Mouse (Mus musculus) forebrain, embryonic 11.5 days (tissue): ENCODE measurements around the gene Cenpp. TPM values are rescaled to one million over a fixed set of nuclear protein-coding genes. Genes with fewer than 3 reads are reported as not detected.

Experiments used
- ATAC-seq: fragments of 200-750 bp; cut with Nextera tagmentation; replicated peaks from 2 replicates; pipeline ENCODE4 v1.8.0; 2017; ENCODE audit warnings: moderate TSS enrichment; ENCODE audit not compliant: low FRiP score
- DNase-seq: peaks from one replicate; pipeline ENCODE4 v3.0.0-alpha.2; 2017; ENCODE audit warnings: low spot score
- H3K27ac ChIP-seq: fragments of 300-500 bp; sonication (generic); 2 replicates; pipeline ENCODE4 v1.5.1; 2014; ENCODE audit warnings: low read depth, low read length
- H3K27me3 ChIP-seq: fragments of 300-500 bp; sonication (generic); 2 replicates; pipeline ENCODE4 v1.6.1; 2014; ENCODE audit warnings: mild to moderate bottlenecking, low read length, mixed read lengths; ENCODE audit not compliant: control insufficient read depth, insufficient read depth
- H3K36me3 ChIP-seq: fragments of 300-500 bp; sonication (generic); 2 replicates; pipeline ENCODE4 v1.6.1; 2014; ENCODE audit warnings: mild to moderate bottlenecking, low read length, moderate library complexity, mixed read lengths; ENCODE audit not compliant: control insufficient read depth, insufficient read depth
- H3K4me1 ChIP-seq: fragments of 300-500 bp; sonication (generic); replicated peaks from 2 replicates; pipeline ENCODE4 v1.6.1; 2014; ENCODE audit warnings: low read length, mixed read lengths; ENCODE audit not compliant: control insufficient read depth, insufficient read depth
- H3K4me2 ChIP-seq: fragments of 300-500 bp; sonication (generic); 2 replicates; pipeline ENCODE4 v1.6.1; 2014; ENCODE audit warnings: low read depth, mild to moderate bottlenecking, low read length, moderate library complexity, mixed read lengths; ENCODE audit not compliant: severe bottlenecking
- H3K4me3 ChIP-seq: fragments of 300-500 bp; sonication (generic); 2 replicates; pipeline ENCODE4 v1.5.1; 2014; ENCODE audit warnings: low read depth, low read length
- H3K9ac ChIP-seq: fragments of 300-500 bp; sonication (generic); 2 replicates; pipeline ENCODE4 v1.6.1; 2014; ENCODE audit warnings: low read length
- H3K9me3 ChIP-seq: fragments of 300-500 bp; sonication (generic); 2 replicates; pipeline ENCODE4 v1.6.1; 2016; ENCODE audit warnings: low read length, mixed read lengths; ENCODE audit not compliant: control insufficient read depth
- WGBS: fragments of 180-500 bp; shearing (Covaris S2); extraction: QIAGEN DNeasy Blood & Tissue Kit; methylation state at CpG from one replicate; pipeline ENCODE4 v1.1.7; 2014; 5-methylcytosine and 5-hydroxymethylcytosine counted together
- polyA plus RNA-seq: library from polyadenylated mRNA; unstranded; fragments of >200 nt; fragmentation: Nextera tagmentation; extraction: Ambion mirVana; gene quantifications from 2 replicates; pipeline ENCODE4 v1.2.1, GENCODE M21; 2014

Cenpp gene
- polyA plus RNA-seq, 1 experiment from 2014 or later: 42.9 TPM

DNA sequence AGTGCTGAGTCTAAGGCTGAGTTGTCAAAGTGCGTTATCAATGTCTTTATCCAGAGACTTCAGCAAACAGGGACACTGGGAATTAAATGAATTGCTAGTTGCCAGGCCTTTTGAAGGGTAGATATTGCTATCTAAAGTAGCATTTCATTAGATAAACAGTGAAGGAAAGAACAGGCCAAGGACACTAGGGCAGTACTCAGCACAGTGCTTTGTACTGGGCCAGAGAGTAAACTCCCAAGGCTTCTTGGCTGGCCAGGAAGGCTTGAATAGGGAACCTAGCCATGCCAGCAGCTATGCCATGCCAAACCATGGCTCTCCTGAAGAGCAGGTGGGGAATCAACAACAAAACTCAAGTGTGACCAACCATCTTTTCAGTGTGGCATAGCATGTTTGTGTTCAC, 115.6 kb downstream of the Cenpp start:
- no peaks in the 10 kb centered on the region for H3K4me1 ChIP-seq
- no peaks in the 10 kb centered on the region for H3K9me3 ChIP-seq
- DNase-seq (no peak), ATAC-seq (no peak)
- H3K4me2 ChIP-seq: no peak overlapping the region
- no peak overlapping the region for H3K27ac ChIP-seq
- H3K9ac ChIP-seq: no peak overlapping the region
- H3K4me3 ChIP-seq: no peak overlapping the region
- 100% methylated on average over 1 of the region's 1 CpGs for WGBS
- no peaks in the 10 kb centered on the region for H3K27me3 ChIP-seq
- no peaks in the 10 kb centered on the region for H3K36me3 ChIP-seq

DNA sequence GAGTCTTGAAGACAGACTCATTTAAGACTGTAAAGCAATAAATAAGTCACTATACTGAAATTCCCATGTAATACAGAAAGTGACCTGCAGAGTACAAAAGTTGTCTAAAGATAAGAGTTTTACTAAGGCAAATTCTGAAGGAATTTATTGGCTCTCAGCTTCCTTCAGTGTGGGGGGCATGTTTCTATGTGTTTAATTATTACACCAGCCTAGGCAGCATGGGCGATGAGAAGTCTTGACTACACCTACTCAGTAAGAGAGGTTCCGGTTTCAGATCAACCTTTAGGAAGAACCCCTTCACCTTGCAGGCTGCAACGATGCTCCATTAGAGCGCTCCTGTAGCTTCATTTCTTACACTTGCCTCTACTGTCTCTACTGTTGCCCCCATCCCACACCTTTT, 121.9 kb downstream of the Cenpp start:
- H3K36me3 ChIP-seq: no peaks in the 10 kb centered on the region
- ATAC-seq (no peak), DNase-seq (no peak)
- H3K4me1 ChIP-seq: no peaks in the 10 kb centered on the region
- no peaks in the 10 kb centered on the region for H3K9me3 ChIP-seq
- no peak overlapping the region for H3K9ac ChIP-seq
- 97% methylated on average over 4 of the region's 4 CpGs for WGBS
- H3K4me2 ChIP-seq: no peak overlapping the region
- H3K27me3 ChIP-seq: no peaks in the 10 kb centered on the region
- H3K4me3 ChIP-seq: no peak overlapping the region
- no peak overlapping the region for H3K27ac ChIP-seq

DNA sequence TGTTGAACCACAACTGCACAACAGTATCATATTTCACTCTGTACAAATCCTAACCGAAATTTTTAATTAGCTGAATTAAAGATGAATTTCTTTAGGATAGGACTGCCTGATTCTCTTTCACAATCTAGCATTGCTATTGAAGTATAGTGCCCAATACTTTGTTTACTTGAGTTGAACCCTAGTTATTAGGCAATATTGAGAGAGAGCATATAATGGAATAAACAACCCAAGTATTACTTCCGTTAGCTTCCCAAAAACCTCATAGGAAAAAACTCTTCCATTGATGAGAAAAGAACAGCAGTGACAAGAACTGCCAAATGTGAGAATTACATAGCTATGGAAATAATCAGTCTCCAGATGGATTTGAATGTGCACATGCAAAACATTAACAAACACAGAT, 126.3 kb downstream of the Cenpp start:
- Histone ChIP-seq H3K4me3 (no peak overlapping the region), H3K27ac (no peak overlapping the region), H3K4me1 (no peaks in the 10 kb centered on the region), H3K4me2 (no peak overlapping the region), H3K36me3 (no peaks in the 10 kb centered on the region), H3K9ac (no peak overlapping the region), H3K9me3 (no peaks in the 10 kb centered on the region), H3K27me3 (no peaks in the 10 kb centered on the region)
- DNase-seq: no peak
- WGBS: 88% methylated on average over 2 of the region's 2 CpGs
- ATAC-seq: no peak

DNA sequence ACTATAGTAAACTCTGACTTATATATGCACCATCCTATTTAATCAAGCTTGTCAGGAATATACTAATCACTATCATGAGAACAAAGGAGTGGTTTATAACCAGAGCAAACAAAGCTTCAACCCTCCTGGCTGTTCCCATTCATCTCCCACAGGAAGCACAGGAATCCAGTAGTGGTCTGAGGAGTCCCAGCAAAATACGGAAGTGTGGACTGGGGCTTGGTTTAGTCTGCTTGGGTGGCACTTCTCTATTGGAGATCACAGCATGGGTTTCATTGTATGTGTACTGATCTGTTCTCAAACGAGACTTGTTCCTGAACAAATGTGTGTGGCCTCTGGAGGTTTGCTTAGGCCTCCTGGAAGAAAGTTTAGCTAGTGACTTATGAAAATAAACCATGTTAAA, 133.8 kb downstream of the Cenpp start:
- no peak overlapping the region for H3K4me2 ChIP-seq
- H3K9ac ChIP-seq: no peak overlapping the region
- no peaks in the 10 kb centered on the region for H3K27me3 ChIP-seq
- H3K27ac ChIP-seq: no peak overlapping the region
- DNase-seq (no peak), ATAC-seq (no peak)
- H3K4me3 ChIP-seq: no peak overlapping the region
- H3K36me3 ChIP-seq: no peaks in the 10 kb centered on the region
- H3K9me3 ChIP-seq: no peaks in the 10 kb centered on the region
- H3K4me1 ChIP-seq: no peaks in the 10 kb centered on the region
- WGBS: 28% methylated on average over 2 of the region's 2 CpGs

- no peak overlapping the region for H3K9ac ChIP-seq
- no peaks in the 10 kb centered on the region for H3K4me1 ChIP-seq
- no peak overlapping the region for H3K4me3 ChIP-seq
- no peaks in the 10 kb centered on the region for H3K27me3 ChIP-seq
- no peak overlapping the region for H3K4me2 ChIP-seq
- WGBS: 84% methylated on average over 3 of the region's 3 CpGs
- no peaks in the 10 kb centered on the region for H3K9me3 ChIP-seq
- H3K36me3 ChIP-seq: no peaks in the 10 kb centered on the region
- no peak for ATAC-seq
- H3K27ac ChIP-seq: no peak overlapping the region
- no peak for DNase-seq
These were observed 145.4 kb downstream of the Cenpp start for GRCm38 (mm10) chr13:49507176-49507575.

DNA sequence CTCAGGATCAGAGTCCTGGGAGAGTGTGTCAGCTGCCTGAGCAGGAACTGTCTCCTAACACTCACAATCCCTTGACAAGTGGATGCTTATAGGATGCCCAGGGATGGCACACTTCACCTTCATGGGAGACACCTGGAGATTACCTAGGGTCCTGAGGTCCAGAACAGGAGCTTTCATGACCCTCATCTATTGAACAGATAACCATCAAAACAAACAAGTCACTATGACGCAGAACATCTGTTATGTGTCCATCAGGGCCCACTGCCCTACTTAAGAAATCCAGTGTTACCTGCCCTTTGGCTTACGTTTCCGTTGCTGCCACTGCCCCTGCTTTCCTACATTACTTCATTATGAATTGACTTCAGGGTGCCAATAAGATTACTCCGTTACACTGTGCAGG, 146.8 kb downstream of the Cenpp start:
- no peak overlapping the region for H3K4me3 ChIP-seq
- DNase-seq (no peak), ATAC-seq (no peak)
- H3K9me3 ChIP-seq: no peaks in the 10 kb centered on the region
- WGBS: 86% methylated on average over 4 of the region's 4 CpGs
- H3K27ac ChIP-seq: no peak overlapping the region
- H3K4me1 ChIP-seq: no peaks in the 10 kb centered on the region
- no peak overlapping the region for H3K4me2 ChIP-seq
- H3K27me3 ChIP-seq: no peaks in the 10 kb centered on the region
- H3K36me3 ChIP-seq: no peaks in the 10 kb centered on the region
- no peak overlapping the region for H3K9ac ChIP-seq

GRCm38 (mm10) chr13:49504510-49504909, 148.1 kb downstream of the Cenpp start, which contains the start of gene Ecm2:
TSS of gene Ecm2 (plus strand) at chr13:49504810.
- no peak for DNase-seq
- Histone ChIP-seq H3K9ac (no peak within 1 kb of the TSS), H3K9me3 (no peaks in the 10 kb centered on the region), H3K36me3 (no peaks in the 10 kb centered on the region), H3K4me1 (no peaks in the 10 kb centered on the region), H3K4me3 (no peak within 1 kb of the TSS), H3K27ac (no peak within 1 kb of the TSS), H3K27me3 (no peaks in the 10 kb centered on the region), H3K4me2 (no peak within 1 kb of the TSS)
- ATAC-seq: no peak
- 67% methylated on average over 4 of the region's 4 CpGs for WGBS

- WGBS: 79% methylated on average over 6 of the region's 6 CpGs
These were observed 159.9 kb downstream of the Cenpp start, which contains the start of gene Tes3-ps for GRCm38 (mm10) chr13:49492376-49493368. TSS of gene Tes3-ps (plus strand) at chr13:49493318.

DNA sequence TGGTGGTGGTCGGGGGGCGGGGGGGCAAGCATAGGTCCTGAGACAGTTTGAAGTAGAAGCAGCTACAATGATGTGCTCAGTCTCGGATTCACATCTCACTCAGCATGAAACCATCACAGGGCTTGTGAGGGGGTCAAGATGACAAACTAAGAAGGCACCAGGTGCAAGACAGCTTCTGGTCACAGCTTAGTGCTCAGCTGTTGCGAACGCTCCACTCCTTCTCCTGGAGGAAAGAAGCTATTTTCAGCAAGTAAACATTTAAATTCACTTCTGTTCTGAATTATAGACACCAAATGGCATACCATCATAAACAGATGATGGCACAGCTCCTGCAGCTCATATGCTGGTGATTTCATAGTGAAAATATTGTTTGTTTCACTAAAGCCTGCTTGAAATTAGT, 167.2 kb downstream of the Cenpp start:
- Histone ChIP-seq H3K36me3 (no peaks in the 10 kb centered on the region), H3K4me3 (no peak overlapping the region), H3K27me3 (no peaks in the 10 kb centered on the region), H3K27ac (no peak overlapping the region), H3K9me3 (no peaks in the 10 kb centered on the region), H3K4me2 (no peak overlapping the region), H3K4me1 (no peaks in the 10 kb centered on the region), H3K9ac (no peak overlapping the region)
- WGBS: 86% methylated on average over 5 of the region's 5 CpGs
- ATAC-seq (no peak), DNase-seq (no peak)

More at GRCm38 (mm10) chr13:49492376-49493368, 159.9 kb downstream of the Cenpp start, which contains the start of gene Tes3-ps:
- Histone ChIP-seq H3K9me3 (no peaks in the 10 kb centered on the region), H3K4me1 (no peaks in the 10 kb centered on the region), H3K27me3 (no peaks in the 10 kb centered on the region), H3K4me2 (no peak within 1 kb of the TSS), H3K9ac (no peak within 1 kb of the TSS), H3K27ac (no peak within 1 kb of the TSS), H3K4me3 (no peak within 1 kb of the TSS), H3K36me3 (no peaks in the 10 kb centered on the region)
- ATAC-seq (no peak), DNase-seq (no peak)
